Mouse (Mus musculus) CH12.LX (cell line): Measurements from ENCODE around the gene Rfc4.

Experiments
- CHD1 ChIP-seq: IDR thresholded peaks from 2 replicates; pipeline ENCODE4 v1.6.1; 2012; ENCODE audit warnings: low read depth, low read length, improper control_type of control experiment, inconsistent platforms
- CHD2 ChIP-seq: IDR thresholded peaks from 2 replicates; pipeline ENCODE4 v1.6.1; 2011; ENCODE audit warnings: low read length, improper control_type of control experiment
- CTCF ChIP-seq, 2 experiments: IDR thresholded peaks in 1 of 2; conservative IDR thresholded peaks in 1 of 2; 2 replicates each; pipeline ENCODE4 v1.5.1; 2011 to 2012; ENCODE audit warnings: low read depth in 2 of 2, low read length in 2 of 2, improper control_type of control experiment in 1 of 2, inconsistent platforms in 1 of 2, mild to moderate bottlenecking in 1 of 2, moderate library complexity in 1 of 2
- EP300 ChIP-seq: IDR thresholded peaks from 2 replicates; pipeline ENCODE4 v1.6.1; 2011; ENCODE audit warnings: low read length, improper control_type of control experiment
- ETS1 ChIP-seq: conservative IDR thresholded peaks from 2 replicates; pipeline ENCODE4 v1.6.1; 2012; ENCODE audit warnings: low read depth, mild to moderate bottlenecking, inconsistent platforms, low read length, improper control_type of control experiment, moderate library complexity
- MAX ChIP-seq: IDR thresholded peaks from 2 replicates; pipeline ENCODE4 v1.6.1; 2011; ENCODE audit warnings: low read length, improper control_type of control experiment
- MYC ChIP-seq: IDR thresholded peaks from 2 replicates; pipeline ENCODE4 v1.6.1; 2011; ENCODE audit warnings: low read depth, mild to moderate bottlenecking, improper control_type of control experiment, low read length
- POLR2A ChIP-seq: IDR thresholded peaks from 2 replicates; pipeline ENCODE4 v1.6.1; 2011; ENCODE audit warnings: low read depth, mild to moderate bottlenecking, improper control_type of control experiment, low read length
- ZKSCAN1 ChIP-seq: IDR thresholded peaks from 2 replicates; pipeline ENCODE4 v1.6.1; 2012; ENCODE audit warnings: low read depth, inconsistent platforms, low read length, improper control_type of control experiment, borderline replicate concordance

DNA sequence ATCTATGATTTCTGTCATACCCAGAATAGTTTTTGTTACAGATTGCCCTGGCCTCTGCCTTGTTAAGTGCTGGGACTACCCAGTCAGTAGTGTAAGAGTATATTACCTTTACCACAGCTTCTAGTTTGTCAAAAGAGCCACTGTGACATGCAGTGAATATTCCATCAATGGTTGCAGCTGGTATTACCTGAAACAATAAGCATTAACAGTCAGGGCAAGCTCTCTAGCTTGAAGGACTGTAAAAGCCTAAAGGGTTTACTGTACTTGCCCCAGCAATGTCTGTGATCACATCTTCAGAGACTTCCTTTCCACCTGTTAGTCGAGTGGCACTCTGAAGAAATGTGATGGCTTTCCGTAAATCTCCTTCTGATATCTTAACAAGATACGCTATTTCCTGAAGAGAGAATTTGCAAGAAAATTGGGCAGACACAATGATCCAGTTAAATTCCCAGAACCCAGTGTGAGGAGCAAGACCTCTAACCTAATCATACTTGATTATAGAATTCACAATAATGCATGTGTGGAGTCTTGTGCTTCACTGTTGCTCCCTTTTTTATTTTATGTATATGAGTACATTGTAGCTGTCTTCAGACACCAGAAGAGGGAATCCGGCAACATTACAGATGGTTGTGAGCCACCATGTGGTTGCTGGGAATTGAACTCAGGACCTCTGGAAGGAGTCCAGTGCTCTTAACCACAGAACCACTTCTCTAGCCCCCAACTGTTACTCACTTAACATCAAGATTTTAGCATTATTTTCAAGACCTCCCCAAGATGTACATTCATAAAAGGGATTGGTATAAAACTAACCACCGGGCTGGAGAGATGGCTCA, 13.0 kb downstream of the Rfc4 start:
- TF ChIP-seq CTCF (conservative IDR thresholded peaks at IDR 0.05 in 1 of 2, IDR thresholded peaks at IDR 0.05 in 1 of 2; ENCODE audit: low read depth in 2 of 2, low read length in 2 of 2) (no peak; a peak in 1 of 4 replicates), MAX (no peak; the same call in 1 of the 2 replicates), ZKSCAN1 (no peak), EP300 (no peak), MYC (no peak), POLR2A (no peak; the same call in none of the 2 replicates), CHD2 (peak; percentile 86), ETS1 (peak; percentile 26; the same call in 1 of the 2 replicates), CHD1 (peak; percentile 85; the same call in 1 of the 2 replicates)
